8 mouse cellular contexts compared by ENCODE assay signal in genomic region chr11:61956572-61957295, GRCm38 (mm10). TPM values are rescaled to one million over a fixed set of nuclear protein-coding genes. Genes with fewer than 3 reads are reported as not detected.
DNase-seq lines count a peak whose midpoint lies in the region; ATAC-seq lines count a peak whose summit lies in the region.

Gene Specc1, plus strand, starts transcription at chr11:61956763.

- no peaks in the 10 kb centered on the region for H3K4me1 ChIP-seq in intestine, embryonic 16.5 days (ENCODE audit: control insufficient read depth, insufficient read depth, low read length)

- peak; percentile 95 for ATAC-seq in intestine, embryonic 16.5 days

- no peak within 1 kb of the TSS for H3K27ac ChIP-seq in intestine, embryonic 16.5 days (ENCODE audit: low read length)

- H3K36me3 ChIP-seq in intestine, embryonic 16.5 days (ENCODE audit: control insufficient read depth, insufficient read depth, low read length) = no peaks in the 10 kb centered on the region

- peaks cover 7% of the 10 kb centered on the region; the same call in 1 of the 2 replicates for H3K27me3 ChIP-seq in intestine, embryonic 16.5 days (replicated peaks; ENCODE audit: control insufficient read depth, insufficient read depth, low read length)

- peak within 1 kb of the TSS; percentile 55 for H3K4me3 ChIP-seq in intestine, embryonic 16.5 days (ENCODE audit: low read length)

- DNase-seq in adrenal gland, postnatal 10 days = peak; percentile 95
- DNase-seq in embryo, embryonic 9.5 days (ENCODE audit: extremely low spot score) = peak; percentile 94
- peak; percentile 90 for DNase-seq in gastrocnemius, postnatal 4 days (ENCODE audit: low spot score in 2 of 2)
- peak; percentile 92 to 95 for DNase-seq in left cerebral cortex, postnatal 25 days (ENCODE audit: low spot score in 2 of 2)
- DNase-seq in mesoderm, embryonic 11.5 days (ENCODE audit: low read depth, low spot score) = peak; percentile 93
- peak; percentile 93 for DNase-seq in right cerebral cortex, postnatal 25 days
- peak; percentile 86 to 87 for DNase-seq in urinary bladder, postnatal 36 days (ENCODE audit: low spot score in 2 of 2)

- intact Hi-C loops in left cerebral cortex, postnatal 25 days (cut with DNase I) = loop anchor here (2.0 kb wide), 1 partner anchor 54 kb away; no protein-coding TSS in a partner anchor

- H3K9me3 ChIP-seq in intestine, embryonic 16.5 days (ENCODE audit: control insufficient read depth, low read length) = no peaks in the 10 kb centered on the region

- under 1% methylated on average over 55 of the region's 58 CpGs for WGBS in intestine, embryonic 16.5 days

- peak within 1 kb of the TSS; percentile 43; the same call in 1 of the 2 replicates for H3K9ac ChIP-seq in intestine, embryonic 16.5 days (ENCODE audit: low read depth, low read length)

- H3K4me2 ChIP-seq in intestine, embryonic 16.5 days (ENCODE audit: low read depth, low read length) = peak within 1 kb of the TSS; percentile 99

RNA-seq across cellular contexts. Expression of gene Specc1, which starts in this region (rescaled TPM):
- total RNA-seq in adrenal gland, postnatal 10 days (2021) = 10 to 100 TPM in 1 of 2 experiments, 1 to 10 TPM in 1; 9.7 to 12.4 TPM
- total RNA-seq in gastrocnemius, postnatal 4 days (2021) = 10 to 100 TPM in 1 of 2 experiments, 1 to 10 TPM in 1; 9.8 to 12.1 TPM
- 7.3 and 8.3 TPM in 2 replicates for polyA plus RNA-seq in intestine, embryonic 16.5 days (2015; fragmentation: Nextera tagmentation; extraction: Ambion mirVana)
- total RNA-seq in left cerebral cortex, postnatal 25 days (2021) = 10 to 100 TPM; 64.5 to 69.6 TPM

Comparison
In these comparisons a context has a peak if more than half of its experiments do, and no peak if none do; other contexts are left out.
1. RNA of gene Specc1 (total RNA-seq): 64.5 to 69.6 TPM in left cerebral cortex, postnatal 25 days; 9.7 to 12.4 TPM in adrenal gland, postnatal 10 days and 9.8 to 12.1 TPM in gastrocnemius, postnatal 4 days; every median in the first group is over 4 times any median in the second.
2. Peak in every context shown above with its lines, with median percentiles within 50 percentile points of each other: DNase-seq.